Mouse (Mus musculus) heart, adult 2 months (tissue): ENCODE measurements around the gene Dctn2. TPM values are rescaled to one million over a fixed set of nuclear protein-coding genes. Genes with fewer than 3 reads are reported as not detected.

Experiments
- DNase-seq, 2 experiments: peaks; one replicate each; pipeline ENCODE4 v3.0.0; 2021
- H3K27ac ChIP-seq: fragments of 200-600 bp; 2 replicates; pipeline ENCODE4 v1.8.1; 2022
- H3K27me3 ChIP-seq: fragments of 200-500 bp; 2 replicates; pipeline ENCODE4 v1.6.1; 2012; ENCODE audit warnings: mild to moderate bottlenecking, low read length, inconsistent platforms, mixed read lengths; ENCODE audit not compliant: control insufficient read depth, insufficient read depth
- H3K36me3 ChIP-seq: fragments of 200-500 bp; 2 replicates; pipeline ENCODE4 v1.6.1; 2012; ENCODE audit warnings: low read length, inconsistent platforms; ENCODE audit not compliant: control insufficient read depth, insufficient read depth
- H3K4me1 ChIP-seq: fragments of 200-500 bp; 2 replicates; pipeline ENCODE4 v1.6.1; 2011; ENCODE audit warnings: low read length; ENCODE audit not compliant: control insufficient read depth, insufficient read depth
- H3K4me3 ChIP-seq: fragments of 200-600 bp; 2 replicates; pipeline ENCODE4 v1.8.1; 2022
- H3K79me2 ChIP-seq: fragments of 200-500 bp; replicated peaks from 2 replicates; pipeline ENCODE4 v1.6.1; 2012; ENCODE audit warnings: mild to moderate bottlenecking, inconsistent platforms, low read length, moderate library complexity, mixed read lengths; ENCODE audit not compliant: control insufficient read depth, insufficient read depth
- H3K9ac ChIP-seq: fragments of 200-500 bp; 2 replicates; pipeline ENCODE4 v1.6.1; 2012; ENCODE audit warnings: low read depth, mild to moderate bottlenecking, control low read depth, inconsistent platforms, low read length, mixed read lengths
- CTCF ChIP-seq: fragments of 200-600 bp; IDR thresholded peaks from 2 replicates; pipeline ENCODE4 v1.8.1; 2022; ENCODE audit warnings: antibody characterized with exemption, mild to moderate bottlenecking, moderate library complexity
- EP300 ChIP-seq: fragments of 200-500 bp; IDR thresholded peaks from 2 replicates; pipeline ENCODE4 v1.6.1; 2011; ENCODE audit warnings: low read depth, low read length, control low read depth; ENCODE audit not compliant: insufficient read depth
- POLR2A ChIP-seq: fragments of 200-500 bp; IDR thresholded peaks from 2 replicates; pipeline ENCODE4 v1.6.1; 2011; ENCODE audit warnings: mild to moderate bottlenecking, low read depth, low read length, control low read depth; ENCODE audit not compliant: insufficient read depth
- WGBS: fragments of 180-500 bp; shearing (Covaris S2); methylation state at CpG from one replicate; pipeline ENCODE4 v1.1.7; 2018; 5-methylcytosine and 5-hydroxymethylcytosine counted together
- intact Hi-C: fragments of 180-260 bp; cut with DNase I; formaldehyde crosslinking; loops from one replicate; pipeline ENCODE4 v1.15.1; 2025
- polyA plus RNA-seq: library from polyadenylated mRNA; depleted of rRNA; stranded (reverse); fragments of >200 nt; gene quantifications from 2 replicates; pipeline ENCODE4 v1.2.3, GENCODE M21; 2012
- total RNA-seq, 2 experiments: library from RNA; stranded (reverse); gene quantifications; 2 replicates each; pipeline ENCODE4 v1.2.3; 2021

Gene Dctn2
- total and polyA plus RNA-seq, 3 experiments = 123 to 139 (median 135) TPM

DNA sequence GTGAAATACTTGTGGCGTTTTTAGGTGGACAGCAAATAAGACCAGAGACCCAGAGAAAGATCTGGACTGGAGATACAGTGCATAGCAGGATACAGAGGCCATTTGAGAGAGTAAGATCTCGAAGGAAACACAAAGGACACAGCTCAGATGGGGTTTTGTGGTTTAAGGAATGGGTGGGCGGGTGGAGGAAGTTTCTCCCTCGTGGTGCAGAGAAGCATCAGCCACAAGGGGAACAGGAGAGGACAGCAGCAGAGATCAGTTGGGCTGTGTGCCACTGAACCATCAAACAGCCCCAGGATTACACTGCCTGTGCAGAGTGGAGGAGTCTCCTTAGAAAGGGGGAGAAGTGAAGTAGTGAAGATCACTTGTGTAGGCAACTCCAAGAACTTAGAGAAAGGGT lies 51.8 kb downstream of the Dctn2 start:
- TF ChIP-seq EP300 (no peak), CTCF (no peak), POLR2A (no peak)
- Histone ChIP-seq H3K27me3 (no peaks in the 10 kb centered on the region), H3K27ac (no peak overlapping the region), H3K36me3 (no peaks in the 10 kb centered on the region), H3K9ac (no peak overlapping the region), H3K4me3 (no peak overlapping the region), H3K79me2 (no peaks in the 10 kb centered on the region), H3K4me1 (peaks cover under 1% of the 10 kb centered on the region; the same call in 1 of the 2 replicates)
- DNase-seq = no peak
- 35% methylated on average over 4 of the region's 4 CpGs for WGBS
- intact Hi-C loops = no loop called here

DNA sequence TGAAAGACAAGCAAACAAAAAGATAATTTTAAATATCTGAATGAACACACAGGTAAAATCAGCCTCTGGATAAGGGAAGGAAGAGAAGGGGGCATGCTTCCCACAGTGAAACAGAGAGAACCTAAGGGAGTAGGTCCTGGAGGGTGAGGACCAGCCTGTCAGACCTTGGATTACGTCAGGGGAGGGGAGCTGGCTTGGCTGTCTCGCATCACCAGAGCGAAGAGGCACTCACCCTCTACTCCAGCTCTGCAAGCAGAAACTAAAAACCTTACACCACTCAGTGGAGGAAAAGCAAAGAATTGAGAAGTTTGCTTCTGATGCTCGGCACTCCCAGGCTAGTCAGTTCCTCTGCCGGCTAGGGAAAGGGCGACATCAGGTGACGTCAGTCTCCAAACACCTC lies 53.8 kb downstream of the Dctn2 start:
- no peak for DNase-seq
- Histone ChIP-seq H3K4me3 (no peak overlapping the region), H3K27me3 (no peaks in the 10 kb centered on the region), H3K36me3 (no peaks in the 10 kb centered on the region), H3K79me2 (no peaks in the 10 kb centered on the region), H3K27ac (no peak overlapping the region), H3K4me1 (no peaks in the 10 kb centered on the region), H3K9ac (no peak overlapping the region)
- 62% methylated on average over 7 of the region's 7 CpGs for WGBS
- intact Hi-C loops = no loop called here
- TF ChIP-seq EP300 = no peak
- TF ChIP-seq POLR2A = no peak
- TF ChIP-seq CTCF = no peak

DNA sequence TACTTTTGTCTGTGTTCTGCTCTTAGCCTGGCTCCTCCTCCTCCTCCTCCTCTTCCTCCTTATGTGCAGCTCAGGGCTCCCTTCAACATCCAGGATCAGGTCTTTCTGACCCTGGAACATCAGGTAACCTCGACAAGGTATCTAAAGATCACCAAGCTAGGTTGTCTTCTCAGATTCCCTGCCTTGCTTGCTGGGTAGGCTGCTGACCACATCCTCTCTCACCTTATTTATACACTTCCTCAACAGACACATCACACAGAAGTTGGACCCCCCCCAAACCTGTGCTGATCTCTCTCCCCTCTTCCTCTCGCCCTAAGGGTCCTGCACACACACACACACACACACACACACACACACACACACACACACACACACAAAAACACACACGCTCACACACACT lies 55.5 kb downstream of the Dctn2 start, which contains the start of gene Arhgap9:
TSS of gene Arhgap9 (plus strand) at position 344 of the 400 bp plus-strand sequence.
- Histone ChIP-seq H3K36me3 (no peaks in the 10 kb centered on the region), H3K79me2 (no peaks in the 10 kb centered on the region), H3K27me3 (0 out of 2 replicates have a peak, but pooled peaks cover 2% of the 10 kb centered on the region), H3K27ac (no peak within 1 kb of the TSS), H3K4me1 (no peaks in the 10 kb centered on the region), H3K4me3 (no peak within 1 kb of the TSS), H3K9ac (no peak within 1 kb of the TSS)
- TF ChIP-seq POLR2A (no peak), CTCF (no peak), EP300 (no peak)
- WGBS = 72% methylated on average over 3 of the region's 3 CpGs
- DNase-seq = no peak
- intact Hi-C loops = no loop called here

DNA sequence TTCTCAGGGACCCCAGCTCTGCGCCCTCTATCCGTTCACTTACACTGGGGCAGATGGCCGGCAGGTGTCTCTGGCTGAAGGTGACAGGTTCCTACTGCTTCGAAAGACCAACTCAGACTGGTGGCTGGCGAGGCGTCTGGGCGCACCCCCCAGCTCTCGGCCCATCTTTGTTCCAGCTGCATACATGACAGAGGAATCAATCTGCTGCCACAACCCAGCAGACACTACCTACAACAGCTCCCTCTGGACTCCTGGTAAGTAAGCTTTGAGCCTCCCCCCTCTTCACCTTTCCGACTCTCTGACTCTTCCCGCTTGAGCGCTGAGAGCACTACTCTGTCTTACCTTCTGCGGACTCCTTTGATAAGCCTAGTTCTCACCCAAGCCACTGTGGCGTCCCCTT lies 56.0 kb downstream of the Dctn2 start:
- Histone ChIP-seq H3K4me3 (no peak overlapping the region), H3K79me2 (no peaks in the 10 kb centered on the region), H3K4me1 (no peaks in the 10 kb centered on the region), H3K36me3 (no peaks in the 10 kb centered on the region), H3K27me3 (0 out of 2 replicates have a peak, but pooled peaks cover 2% of the 10 kb centered on the region), H3K27ac (no peak overlapping the region), H3K9ac (no peak overlapping the region)
- TF ChIP-seq EP300 (no peak), POLR2A (no peak), CTCF (no peak)
- intact Hi-C loops = no loop called here
- no peak for DNase-seq
- 69% methylated on average over 13 of the region's 13 CpGs for WGBS

DNA sequence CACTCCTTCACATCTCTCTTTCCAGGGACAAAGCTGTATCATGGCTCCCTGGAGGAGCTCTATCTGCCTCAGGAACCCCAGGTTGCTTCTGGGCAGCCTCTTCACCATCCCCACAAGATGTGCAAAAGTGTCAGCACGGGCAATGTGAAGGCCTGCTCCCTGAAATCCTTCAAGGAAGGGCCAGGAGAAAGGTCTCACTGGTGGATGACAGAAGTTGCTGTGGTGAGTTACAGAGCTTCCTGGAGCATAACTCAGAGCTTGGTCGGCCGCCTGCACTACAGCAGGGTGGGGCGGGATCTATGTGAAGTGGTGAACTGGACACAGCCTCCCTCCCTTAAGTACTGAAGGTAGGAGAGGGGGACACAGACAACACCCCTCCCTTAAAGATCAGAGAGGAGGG lies 56.5 kb downstream of the Dctn2 start:
- H3K4me1 ChIP-seq = no peaks in the 10 kb centered on the region
- no peak for TF ChIP-seq POLR2A
- TF ChIP-seq EP300 = no peak
- no peak for TF ChIP-seq CTCF
- H3K36me3 ChIP-seq = no peaks in the 10 kb centered on the region
- intact Hi-C loops = no loop called here
- no peak for DNase-seq
- no peak overlapping the region for H3K4me3 ChIP-seq
- WGBS = 65% methylated on average over 4 of the region's 4 CpGs
- 0 out of 2 replicates have a peak, but pooled peaks cover 2% of the 10 kb centered on the region for H3K27me3 ChIP-seq
- H3K9ac ChIP-seq = no peak overlapping the region
- H3K27ac ChIP-seq = no peak overlapping the region
- H3K79me2 ChIP-seq = no peaks in the 10 kb centered on the region

DNA sequence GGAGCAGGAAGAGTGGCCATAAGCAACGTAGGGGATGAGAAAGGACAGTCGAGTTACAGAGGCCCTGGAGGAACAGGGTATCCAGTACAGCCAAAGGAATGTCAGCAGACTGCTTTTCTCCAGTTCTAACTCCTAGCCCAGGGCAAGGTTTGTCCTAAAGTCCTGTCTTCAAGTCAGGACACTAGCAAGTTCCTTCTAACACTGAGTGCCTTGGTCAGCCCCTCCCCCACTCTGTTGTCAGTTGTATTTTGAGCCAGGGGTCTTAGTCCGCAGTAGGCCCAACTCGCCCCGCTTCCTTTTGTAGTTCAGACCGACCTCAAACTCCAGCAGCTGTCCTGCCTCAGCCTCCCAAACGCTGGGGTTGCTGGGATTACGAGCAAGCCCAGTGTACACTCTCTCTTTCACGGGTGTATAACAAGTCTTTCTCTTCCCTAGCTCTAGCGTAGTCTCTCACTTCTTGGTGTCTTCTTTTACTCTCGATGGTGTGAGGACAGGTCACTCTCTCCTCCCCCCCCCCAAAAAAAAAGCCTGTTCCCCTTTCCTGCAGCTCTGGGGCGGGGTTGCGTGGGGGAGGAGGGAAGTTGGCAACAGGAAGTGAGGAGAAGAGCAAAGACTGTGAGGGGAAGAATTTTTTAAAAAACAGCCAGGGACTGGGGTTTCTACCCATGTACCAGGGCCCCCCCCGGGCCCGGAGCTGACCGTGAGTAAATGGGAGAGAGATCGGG lies 57.1 kb downstream of the Dctn2 start:
- 59% methylated on average over 17 of the region's 17 CpGs for WGBS
- Histone ChIP-seq H3K9ac (no peak overlapping the region), H3K79me2 (no peaks in the 10 kb centered on the region), H3K4me1 (no peaks in the 10 kb centered on the region), H3K27ac (peak overlapping the region; percentile 38; the same call in 1 of the 2 replicates), H3K27me3 (0 out of 2 replicates have a peak, but pooled peaks cover 2% of the 10 kb centered on the region), H3K4me3 (no peak overlapping the region), H3K36me3 (no peaks in the 10 kb centered on the region)
- intact Hi-C loops = no loop called here
- TF ChIP-seq EP300 (no peak), CTCF (no peak), POLR2A (no peak)
- DNase-seq = peak in 1 of 2 experiments; percentile 63
